Mouse (Mus musculus): ENCODE measurements around the gene Acsm1. TPM values are rescaled to one million over a fixed set of nuclear protein-coding genes. Genes with fewer than 3 reads are reported as not detected.

Acsm1 gene
- not detected for total RNA-seq (2023)

GRCm38 (mm10) chr7:119606664-119607076 is at the start of gene Acsm1:
Gene Acsm1 (plus strand): TSS chr7:119607026.

GRCm38 (mm10) chr7:119689726-119690125 is 82.9 kb downstream of the Acsm1 start, which contains the start of gene Acsm4:
Gene Acsm4 (plus strand): TSS chr7:119690026.

Other genes starting within 250 kb of the Acsm1 start
- gene Gp2, start 147.7 kb upstream of the Acsm1 start, total RNA-seq (2023) = not detected
- gene Umod, start 127.7 kb upstream of the Acsm1 start, total RNA-seq (2023) = not detected
- not detected for gene Acsm5, start 87.6 kb upstream of the Acsm1 start, total RNA-seq (2023)
- not detected for gene Pdilt, start 83.5 kb upstream of the Acsm1 start, total RNA-seq (2023)
- not detected for gene Acsm2, start 52.7 kb upstream of the Acsm1 start, total RNA-seq (2023)
- not detected for gene Acsm4, start 83.0 kb downstream of the Acsm1 start, total RNA-seq (2023)
- 10 to 100 TPM; 69.8 to 84.5 TPM for gene Thumpd1, start 113.8 kb downstream of the Acsm1 start, total RNA-seq (2023)
- gene Acsm3, start 153.9 kb downstream of the Acsm1 start, total RNA-seq (2023) = not detected
- gene Rexo5, start 187.0 kb downstream of the Acsm1 start, total RNA-seq (2023) = 1 to 10 TPM; 8.8 to 9.8 TPM
- gene Eri2, start 187.0 kb downstream of the Acsm1 start, total RNA-seq (2023) = 1 to 10 TPM; 4.7 to 6.2 TPM